Mouse (Mus musculus) bone marrow, adult 2 months (tissue): ENCODE data around the gene Arpc4. TPM values are rescaled to one million over a fixed set of nuclear protein-coding genes. Genes with fewer than 3 reads are reported as not detected.
"Not testable (repeated sequence)": the region's sequence is repeated elsewhere in the genome, so short reads cannot be mapped to it uniquely, and the experiment has no call there.

ENCODE experiments used
- H3K27ac ChIP-seq: fragments of 200-500 bp; 2 replicates; pipeline ENCODE4 v1.5.1; 2012; ENCODE audit warnings: low read depth, mild to moderate bottlenecking, control low read depth, inconsistent platforms, low read length; ENCODE audit not compliant: control insufficient read depth, poor library complexity, insufficient read depth
- H3K4me1 ChIP-seq: fragments of 200-500 bp; 2 replicates; pipeline ENCODE4 v1.6.1; 2011; ENCODE audit warnings: low read length; ENCODE audit not compliant: control insufficient read depth, insufficient read depth
- H3K4me3 ChIP-seq: fragments of 200-500 bp; replicated peaks from 2 replicates; pipeline ENCODE3; 2011; ENCODE audit warnings: mild to moderate bottlenecking, low read depth, low read length, control low read depth; ENCODE audit not compliant: control insufficient read depth
- CTCF ChIP-seq: fragments of 200-500 bp; IDR thresholded peaks from 2 replicates; pipeline ENCODE4 v1.5.1; 2011; ENCODE audit warnings: low read length, control low read depth; ENCODE audit not compliant: control insufficient read depth, insufficient read depth
- POLR2A ChIP-seq: fragments of 200-500 bp; IDR thresholded peaks from 2 replicates; pipeline ENCODE4 v1.6.1; 2011; ENCODE audit warnings: low read depth, mild to moderate bottlenecking, control low read depth, low read length, borderline replicate concordance; ENCODE audit not compliant: control insufficient read depth
- WGBS: fragments of 180-500 bp; shearing (Covaris S2); methylation state at CpG from one replicate; pipeline ENCODE4 v1.1.7; 2018; 5-methylcytosine and 5-hydroxymethylcytosine counted together
- polyA plus RNA-seq: library from polyadenylated mRNA; stranded (reverse); fragments of >200 nt; gene quantifications from 2 replicates; pipeline ENCODE4 v1.2.4, GENCODE M21; 2011; ENCODE audit warnings: low replicate concordance; ENCODE audit not compliant: missing spikeins, insufficient read depth, insufficient read length

The Arpc4 gene
- 136 and 195 TPM in 2 replicates for polyA plus RNA-seq

DNA sequence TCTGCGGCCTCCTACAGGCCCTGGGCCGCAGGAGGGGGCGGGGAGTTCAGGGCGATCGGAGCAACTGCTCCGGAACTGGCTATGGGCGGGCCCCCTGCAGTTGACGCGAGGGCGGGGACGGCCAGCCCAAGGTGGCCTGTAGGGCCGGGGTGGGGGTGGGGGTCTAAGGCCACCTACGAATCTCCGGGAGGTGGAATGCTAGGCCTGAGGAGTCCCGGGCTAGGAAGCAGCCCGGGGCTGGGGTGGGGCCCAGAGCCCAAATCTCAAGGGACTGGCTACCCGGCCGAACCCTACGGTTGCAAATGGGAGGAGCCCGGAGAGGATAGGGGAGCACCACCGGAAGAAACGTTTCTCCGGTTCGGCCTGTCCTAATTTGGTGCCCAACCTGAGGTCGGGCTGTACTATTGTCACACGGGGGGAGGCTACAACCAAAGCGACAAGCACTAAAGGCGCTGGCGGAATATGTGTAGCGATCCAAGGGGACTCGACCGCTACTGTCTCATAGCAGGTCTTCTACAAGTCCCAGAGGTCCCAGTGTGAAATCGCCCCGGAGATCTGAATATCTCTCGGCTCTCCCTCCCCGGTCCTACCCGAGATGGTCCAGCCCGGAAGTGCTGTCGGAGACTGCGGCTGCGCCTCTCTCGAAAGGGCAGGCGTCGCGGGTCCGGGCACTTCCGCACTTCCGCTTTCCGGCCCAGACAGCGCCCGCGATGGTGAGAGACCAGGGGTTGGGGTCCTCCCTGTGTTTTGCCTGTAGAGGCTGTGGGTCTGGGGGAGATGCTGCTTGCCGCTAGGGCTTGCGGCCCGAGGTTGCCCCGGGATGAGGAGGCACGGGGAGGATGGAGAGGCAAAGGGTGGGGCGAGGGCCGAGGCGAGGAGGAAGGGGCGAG is at the start of gene Arpc4, which contains the start of gene Tada3:
Gene Arpc4, plus strand, starts transcription at position 620 of the 890 bp plus-strand sequence.
Gene Tada3, minus strand, starts transcription at position 388 of the 890 bp plus-strand sequence.
- WGBS = 1% methylated on average over 61 of the region's 61 CpGs
- peaks cover 4% of the 10 kb centered on the region for H3K4me1 ChIP-seq
- H3K27ac ChIP-seq = peak within 1 kb of the TSS; percentile 90
- TF ChIP-seq CTCF (no peak; the same call in 1 of the 2 replicates), POLR2A (peak; percentile 87; the same call in 1 of the 2 replicates)
- peak within 1 kb of the TSS; percentile 93 for H3K4me3 ChIP-seq

DNA sequence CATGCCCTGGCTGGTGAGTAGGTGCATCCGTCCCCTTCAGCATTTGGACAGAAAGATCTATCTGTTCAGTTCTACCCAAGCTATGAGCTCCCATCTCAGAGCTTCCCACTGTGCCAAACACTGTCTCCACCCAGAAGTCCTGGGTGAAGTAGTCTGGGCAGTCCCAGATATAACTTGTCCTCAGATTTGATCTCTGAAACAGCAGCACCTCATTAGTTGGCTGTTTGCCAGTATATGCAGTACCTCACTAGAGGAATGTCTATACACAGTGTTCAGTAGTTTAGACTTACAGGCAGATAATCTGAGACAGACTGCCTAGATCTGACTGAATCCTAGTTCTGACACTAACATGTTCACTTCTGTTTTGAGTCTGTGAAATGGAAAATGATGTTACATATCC is 48.5 kb upstream of the Arpc4 start:
- WGBS = 80% methylated on average over 1 of the region's 1 CpGs
- H3K27ac ChIP-seq = no peak overlapping the region
- peaks cover 3% of the 10 kb centered on the region for H3K4me1 ChIP-seq
- no peak overlapping the region for H3K4me3 ChIP-seq
- TF ChIP-seq POLR2A = no peak
- no peak for TF ChIP-seq CTCF

DNA sequence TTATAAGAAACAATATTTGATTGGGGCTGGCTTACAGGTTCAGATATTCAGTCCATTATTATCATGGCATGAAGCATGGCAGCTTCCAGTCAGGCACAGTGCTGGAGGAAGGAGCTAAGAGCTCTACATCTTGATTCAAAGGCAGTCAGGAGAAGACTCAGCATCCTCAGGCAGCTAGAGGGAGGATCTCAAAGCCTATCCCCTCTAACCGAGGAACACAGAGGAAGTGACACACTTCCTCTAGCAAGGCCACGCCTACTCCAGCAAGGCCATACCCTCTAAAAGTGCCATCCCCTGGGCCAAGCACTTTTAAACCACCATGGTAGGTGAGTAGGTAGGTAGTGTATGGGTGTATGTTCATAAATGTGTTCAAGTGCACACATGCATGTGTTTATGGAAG is 47.4 kb upstream of the Arpc4 start:
- WGBS = 2% methylated on average over 2 of the region's 2 CpGs
- Histone ChIP-seq H3K27ac (no peak overlapping the region), H3K4me1 (peaks cover 3% of the 10 kb centered on the region), H3K4me3 (no peak overlapping the region)
- TF ChIP-seq POLR2A (no peak), CTCF (no peak)

DNA sequence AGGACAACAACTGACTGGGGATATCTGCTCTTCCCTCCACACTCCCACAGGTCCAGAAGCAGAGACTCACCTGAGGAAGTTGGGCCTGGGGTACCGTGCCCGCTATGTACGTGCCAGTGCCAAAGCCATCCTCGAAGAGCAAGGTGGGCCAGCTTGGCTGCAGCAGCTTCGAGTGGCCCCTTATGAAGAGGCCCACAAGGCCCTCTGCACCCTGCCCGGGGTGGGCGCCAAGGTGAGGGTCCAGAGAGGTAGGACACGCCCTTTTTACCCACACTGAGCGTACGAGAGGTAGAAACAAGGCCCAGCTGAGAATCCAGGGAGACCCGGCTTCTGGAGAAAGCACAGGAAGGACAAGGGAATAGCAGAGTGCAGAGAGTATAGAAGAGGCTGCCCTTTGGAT is 46.2 kb upstream of the Arpc4 start:
- H3K27ac ChIP-seq = no peak overlapping the region
- TF ChIP-seq CTCF = no peak
- TF ChIP-seq POLR2A = no peak
- 90% methylated on average over 11 of the region's 11 CpGs for WGBS
- peaks cover 3% of the 10 kb centered on the region for H3K4me1 ChIP-seq
- no peak overlapping the region for H3K4me3 ChIP-seq

DNA sequence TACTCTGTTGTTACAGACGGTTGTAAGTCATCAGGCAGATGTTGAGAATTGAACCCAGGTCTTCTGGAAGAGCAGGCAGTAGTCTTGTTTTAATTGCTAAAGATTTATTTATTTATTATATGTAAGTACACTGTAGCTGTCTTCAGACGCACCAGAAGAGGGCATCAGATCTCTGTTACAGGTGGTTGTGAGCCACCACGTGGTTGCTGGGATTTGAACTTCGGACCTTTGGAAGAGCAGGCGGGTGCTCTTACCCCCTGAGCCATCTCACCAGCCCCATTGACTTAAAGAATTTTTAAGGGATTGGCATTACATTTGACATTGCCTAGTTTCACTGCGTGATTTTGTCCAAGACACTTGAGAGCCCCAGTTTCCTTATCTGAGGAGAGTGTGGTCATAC is 45.2 kb upstream of the Arpc4 start:
- not testable (repeated sequence) for H3K4me1 ChIP-seq
- WGBS = 78% methylated on average over 6 of the region's 6 CpGs

DNA sequence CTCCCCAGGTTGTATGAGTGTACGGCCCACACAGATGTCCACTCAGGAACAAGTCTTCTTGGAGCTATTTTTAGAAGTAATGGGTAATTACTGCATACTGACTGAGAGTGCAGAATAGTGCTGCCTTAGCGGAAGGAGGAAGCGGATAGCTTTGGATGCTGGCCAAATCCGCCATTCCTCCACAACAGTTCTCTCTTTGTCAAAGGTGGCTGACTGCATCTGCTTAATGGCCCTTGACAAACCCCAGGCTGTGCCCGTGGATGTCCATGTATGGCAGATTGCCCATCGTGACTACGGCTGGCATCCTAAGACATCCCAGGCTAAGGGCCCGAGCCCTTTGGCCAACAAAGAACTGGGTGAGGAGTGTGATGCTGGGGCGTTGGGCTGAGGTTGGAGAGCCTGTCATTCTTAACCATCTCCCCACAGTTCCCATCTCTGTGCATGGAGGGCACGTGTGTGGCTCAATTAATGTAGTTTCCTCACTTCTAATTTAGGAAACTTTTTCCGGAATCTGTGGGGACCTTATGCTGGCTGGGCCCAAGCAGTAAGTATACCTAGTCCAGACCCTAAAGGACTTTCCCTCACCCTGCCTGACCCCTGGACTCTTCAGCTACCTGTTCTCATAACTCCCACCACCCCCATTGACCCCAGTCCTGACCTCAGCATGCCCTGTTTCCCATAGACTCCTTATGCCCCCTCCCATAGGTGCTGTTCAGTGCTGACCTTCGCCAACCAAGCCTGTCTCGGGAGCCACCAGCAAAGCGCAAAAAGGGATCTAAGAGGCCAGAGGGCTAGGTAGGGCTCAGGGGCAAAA is 44.6 kb upstream of the Arpc4 start:
- H3K4me1 ChIP-seq = peaks cover 2% of the 10 kb centered on the region; the same call in 1 of the 2 replicates
- 78% methylated on average over 14 of the region's 14 CpGs for WGBS
- TF ChIP-seq CTCF (0 out of 2 replicates have a peak, but pooled peaks have one; percentile 7), POLR2A (no peak)

More for the DNA sequence above, 45.2 kb upstream of the Arpc4 start:
- not testable (repeated sequence) for H3K4me3 ChIP-seq, H3K27ac ChIP-seq

DNA sequence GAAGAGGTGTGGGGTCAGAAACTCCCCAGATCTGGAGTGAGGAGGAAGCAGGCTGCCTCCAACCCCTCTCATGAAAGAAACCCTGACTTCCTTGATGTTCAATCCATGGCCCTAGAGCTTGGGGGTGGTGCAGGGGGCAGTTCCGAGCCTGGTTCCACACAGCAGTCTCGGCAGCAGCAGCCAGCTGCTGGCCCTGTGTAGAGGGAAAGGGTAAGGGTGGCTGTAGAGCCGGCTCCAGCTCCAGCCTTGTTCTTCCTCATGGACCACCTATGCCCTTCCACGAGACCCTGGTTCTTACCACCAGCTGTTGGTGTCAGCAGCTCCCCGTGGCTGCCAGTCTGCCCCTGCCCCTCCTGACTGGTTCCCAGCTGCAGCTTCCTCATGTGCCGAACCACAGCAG is 43.7 kb upstream of the Arpc4 start:
- H3K4me1 ChIP-seq = peaks cover 2% of the 10 kb centered on the region; the same call in 1 of the 2 replicates
- WGBS = 54% methylated on average over 6 of the region's 6 CpGs
- TF ChIP-seq CTCF (no peak), POLR2A (no peak)
- H3K27ac ChIP-seq = no peak overlapping the region
- no peak overlapping the region for H3K4me3 ChIP-seq

More for the DNA sequence above, 44.6 kb upstream of the Arpc4 start:
- no peak overlapping the region for H3K4me3 ChIP-seq
- H3K27ac ChIP-seq = no peak overlapping the region

DNA sequence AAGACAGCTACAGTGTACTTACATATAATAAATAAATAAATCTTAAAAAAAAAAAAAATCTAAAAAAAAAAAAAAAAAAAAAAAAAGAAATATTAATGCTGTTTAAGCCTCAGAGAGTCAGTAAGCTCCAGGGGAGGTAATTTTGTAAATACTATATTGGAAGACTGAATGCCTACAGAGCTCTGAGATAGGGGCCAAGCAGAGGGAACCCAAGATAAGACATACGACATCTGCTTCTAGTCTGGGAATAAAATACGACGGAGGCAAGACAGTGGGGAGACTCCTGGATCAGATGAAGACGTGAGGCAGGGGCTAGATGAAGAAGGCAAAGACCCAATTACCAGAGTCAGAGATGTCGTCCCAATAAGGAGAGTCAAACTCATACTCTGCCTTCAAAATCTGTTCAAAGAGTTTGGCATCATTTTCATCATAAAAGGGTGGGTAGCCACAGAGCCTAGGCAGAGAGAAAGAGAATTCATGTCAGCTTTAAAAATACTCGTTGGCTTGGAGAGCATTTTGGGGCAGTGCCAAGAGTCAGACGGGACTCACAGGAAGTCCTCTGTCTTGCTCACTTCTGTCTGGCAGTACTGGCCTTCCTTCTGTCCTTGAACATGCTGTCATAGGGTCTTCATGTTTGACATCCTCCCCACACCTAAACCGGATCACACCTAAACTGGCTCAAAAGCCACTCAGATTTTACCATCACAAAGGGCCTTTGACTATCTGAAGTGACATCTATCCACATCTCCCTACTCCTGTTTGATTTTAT is 40.9 kb upstream of the Arpc4 start:
- Histone ChIP-seq H3K27ac (no peak overlapping the region), H3K4me3 (no peak overlapping the region), H3K4me1 (no peaks in the 10 kb centered on the region; the same call in 1 of the 2 replicates)
- TF ChIP-seq POLR2A = no peak
- TF ChIP-seq CTCF = no peak
- 50% methylated on average over 8 of the region's 8 CpGs for WGBS
